Mouse (Mus musculus): ENCODE data around the gene Tspan5.

The Tspan5 gene

GRCm38 (mm10) chr3:138937241-138937640 lies 195.2 kb downstream of the Tspan5 start:
- DNase-seq (ENCODE audit: low spot score in 2 of 2) = no peak

GRCm38 (mm10) chr3:138941604-138942003 lies 199.6 kb downstream of the Tspan5 start:
- no peak for DNase-seq (ENCODE audit: low spot score in 2 of 2)

DNA sequence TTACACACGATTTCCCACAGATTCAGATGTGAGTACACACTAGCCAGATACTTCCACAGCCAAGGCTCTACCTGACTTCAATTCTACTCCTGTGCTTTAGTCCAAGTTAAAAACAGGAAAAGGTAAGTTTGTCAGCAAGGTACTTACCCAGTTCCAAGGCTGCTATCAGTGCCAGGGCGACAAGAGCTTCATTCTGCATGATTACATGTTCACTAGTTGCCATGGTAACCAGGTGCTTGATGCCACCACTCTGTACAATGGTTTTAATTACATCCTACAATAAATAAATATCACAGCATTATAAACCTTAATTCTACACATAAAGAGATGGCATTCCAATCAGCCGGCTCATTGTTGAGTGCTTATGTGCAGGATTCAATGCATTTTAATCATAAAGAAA lies 203.5 kb downstream of the Tspan5 start:
- no peak for DNase-seq (ENCODE audit: low spot score in 2 of 2)

DNA sequence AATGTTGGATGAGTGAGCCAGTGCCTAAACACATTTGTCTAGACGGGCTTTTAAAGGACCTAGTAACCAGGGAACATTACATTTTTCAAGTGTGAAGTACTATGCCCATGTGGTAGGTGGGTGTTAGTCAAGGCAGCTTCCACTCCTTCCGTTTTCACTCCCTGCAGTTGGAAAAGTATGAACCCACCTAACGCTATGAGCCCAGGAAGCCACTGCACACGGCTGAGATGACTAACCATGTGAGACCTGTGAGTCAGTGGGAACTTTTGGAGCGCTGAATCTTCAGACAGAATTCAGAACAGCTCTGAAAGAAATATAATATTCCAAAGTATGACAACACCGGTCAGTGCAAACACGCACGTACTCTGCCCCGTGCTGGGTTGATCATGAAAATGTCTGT lies 207.1 kb downstream of the Tspan5 start:
- DNase-seq (ENCODE audit: low spot score in 2 of 2) = no peak

- DNase-seq (ENCODE audit: low spot score in 2 of 2) = no peak
Measured at GRCm38 (mm10) chr3:138955220-138955619, 213.2 kb downstream of the Tspan5 start.

Data from frontal cortex, postnatal 10 days (tissue).